Mouse (Mus musculus) brain, embryonic 14.5 days (tissue): ENCODE data around the gene Gsk3b.

ENCODE experiments used
- CTCF ChIP-seq: fragments of 200-500 bp; IDR thresholded peaks from 2 replicates; pipeline ENCODE4 v1.5.1; 2012; ENCODE audit warnings: inconsistent platforms, mild to moderate bottlenecking, moderate library complexity, borderline replicate concordance; ENCODE audit not compliant: insufficient read depth, insufficient read length; ENCODE audit errors: extremely low read depth
- POLR2A ChIP-seq: fragments of 200-500 bp; IDR thresholded peaks from 2 replicates; pipeline ENCODE4 v1.6.1; 2012; ENCODE audit warnings: mild to moderate bottlenecking, inconsistent platforms, borderline replicate concordance; ENCODE audit not compliant: poor library complexity, insufficient read depth, insufficient read length, severe bottlenecking; ENCODE audit errors: extremely low read depth

- no peak for TF ChIP-seq CTCF
- TF ChIP-seq POLR2A = no peak
These were observed 43.4 kb downstream of the Gsk3b start for GRCm38 (mm10) chr16:38132210-38132609.
